Mouse (Mus musculus): ENCODE results near the gene Cisd1.

DNA sequence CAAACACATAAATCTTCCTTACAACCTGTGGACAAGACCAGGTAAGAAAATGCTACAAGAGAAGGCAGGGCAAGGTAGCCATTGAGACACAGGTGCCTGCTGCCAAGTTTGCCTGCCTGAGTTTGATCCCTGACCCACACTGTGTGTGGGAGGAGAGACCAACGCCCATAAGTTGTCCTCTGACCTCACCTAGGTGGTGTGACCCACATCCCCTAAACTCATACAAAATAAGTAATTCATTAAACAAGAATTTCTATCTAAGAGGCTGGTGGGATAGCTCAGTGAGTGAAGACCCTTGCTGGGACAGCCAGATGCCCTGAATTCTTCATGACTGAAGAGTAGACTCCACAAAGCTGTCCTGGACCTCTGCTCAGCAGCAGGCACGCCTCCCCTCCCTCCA, 4.6 kb downstream of the Cisd1 start:
- TF ChIP-seq CTCF (IDR thresholded peaks at IDR 0.05; ENCODE audit: control insufficient read depth, insufficient read depth, low read length) (no peak), POLR2A (IDR thresholded peaks at IDR 0.05; ENCODE audit: borderline replicate concordance, control insufficient read depth, low read depth, low read length) (no peak)

Measured in bone marrow, adult 2 months (tissue).